Mouse (Mus musculus) activated CD4-positive, CD25-positive, alpha-beta regulatory T cell, adult 4 months (primary cell): Measurements from ENCODE around the gene Gm17657. TPM values are rescaled to one million over a fixed set of nuclear protein-coding genes. Genes with fewer than 3 reads are reported as not detected.
A peak's percentile ranks its signal among the peaks of the same experiment; 100 is the strongest.

Experiments used
- ATAC-seq: one replicate; pipeline ENCODE4 v1.8.0; 2017
- polyA plus RNA-seq, 2 experiments: library from polyadenylated mRNA; unstranded; fragments of 100-300 nt; shearing (Covaris generic); gene quantifications; one replicate each; pipeline ENCODE4 v1.2.1; 2017

The Gm17657 gene
- under 1 TPM in 1 of 2 experiments, not detected in 1; 0.29 TPM for polyA plus RNA-seq

DNA sequence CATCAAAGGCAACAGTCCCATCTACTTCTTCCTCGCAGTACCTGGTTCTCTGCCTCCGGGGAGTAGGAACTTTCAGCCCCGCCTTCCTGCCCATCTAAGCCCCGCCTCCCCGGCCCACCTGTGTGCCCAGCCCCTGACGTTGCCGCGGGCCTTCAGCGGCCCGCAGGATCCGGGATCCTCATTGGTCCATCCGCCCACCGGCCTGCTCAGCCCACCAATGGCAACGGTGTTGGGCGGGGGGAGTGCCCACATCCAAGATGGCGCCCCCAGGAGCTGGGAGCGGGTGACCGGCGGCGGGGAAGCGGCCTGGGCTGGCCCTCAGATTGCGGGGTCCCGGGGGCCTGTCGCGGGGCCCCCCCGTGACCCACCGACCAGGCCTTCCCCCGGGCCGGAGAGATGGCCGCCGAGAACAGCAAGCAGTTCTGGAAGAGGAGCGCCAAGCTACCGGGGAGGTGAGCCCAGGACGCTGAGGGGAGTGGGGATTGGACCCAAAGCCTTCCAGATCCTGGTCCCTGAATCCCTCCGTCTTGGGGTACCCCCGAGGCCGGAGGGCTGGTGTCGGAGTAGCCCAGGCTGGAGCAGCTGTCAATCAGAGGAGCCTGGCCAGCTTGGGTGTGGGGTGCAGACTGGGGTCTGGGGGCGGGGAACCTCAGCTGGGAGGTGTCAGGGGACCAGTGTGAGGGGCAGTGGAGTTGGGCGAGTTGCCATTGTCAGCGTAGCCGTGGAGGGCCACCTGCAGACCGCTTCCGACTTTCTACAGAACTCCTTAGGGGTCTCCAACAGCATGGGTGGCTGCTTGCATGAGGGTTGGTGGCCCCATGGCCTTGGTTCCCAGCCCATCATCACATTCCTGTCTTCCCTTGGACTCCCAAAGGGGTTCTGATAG lies at the start of gene Gm17657, which contains the start of gene Tbc1d22b:
Gene Gm17657, minus strand, starts transcription at position 96 of the 886 bp plus-strand sequence.
Gene Tbc1d22b, plus strand, starts transcription at position 243 of the 886 bp plus-strand sequence.
- peak; percentile 89 for ATAC-seq

GRCm38 (mm10) chr17:29599051-29599450 lies 49.6 kb upstream of the Gm17657 start:
- no peak for ATAC-seq

DNA sequence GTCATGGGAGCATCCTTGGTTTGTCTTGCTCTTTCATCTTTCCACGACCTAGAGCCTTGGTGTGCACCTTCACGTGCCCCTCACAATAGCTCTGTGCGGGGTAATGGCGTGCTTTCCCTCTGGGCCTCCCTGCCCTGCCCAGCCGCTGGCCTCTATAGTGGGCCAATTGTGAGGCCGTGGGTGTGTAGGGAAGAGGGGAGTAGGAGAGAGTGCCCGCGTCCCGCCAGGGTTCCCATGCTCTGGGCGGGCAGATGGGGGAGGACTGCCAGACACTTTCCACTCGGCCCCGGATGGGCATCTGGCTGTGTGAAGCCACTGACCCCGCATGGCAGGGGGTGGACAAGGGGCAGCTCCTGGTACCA lies 47.3 kb upstream of the Gm17657 start:
- ATAC-seq, result no peak

DNA sequence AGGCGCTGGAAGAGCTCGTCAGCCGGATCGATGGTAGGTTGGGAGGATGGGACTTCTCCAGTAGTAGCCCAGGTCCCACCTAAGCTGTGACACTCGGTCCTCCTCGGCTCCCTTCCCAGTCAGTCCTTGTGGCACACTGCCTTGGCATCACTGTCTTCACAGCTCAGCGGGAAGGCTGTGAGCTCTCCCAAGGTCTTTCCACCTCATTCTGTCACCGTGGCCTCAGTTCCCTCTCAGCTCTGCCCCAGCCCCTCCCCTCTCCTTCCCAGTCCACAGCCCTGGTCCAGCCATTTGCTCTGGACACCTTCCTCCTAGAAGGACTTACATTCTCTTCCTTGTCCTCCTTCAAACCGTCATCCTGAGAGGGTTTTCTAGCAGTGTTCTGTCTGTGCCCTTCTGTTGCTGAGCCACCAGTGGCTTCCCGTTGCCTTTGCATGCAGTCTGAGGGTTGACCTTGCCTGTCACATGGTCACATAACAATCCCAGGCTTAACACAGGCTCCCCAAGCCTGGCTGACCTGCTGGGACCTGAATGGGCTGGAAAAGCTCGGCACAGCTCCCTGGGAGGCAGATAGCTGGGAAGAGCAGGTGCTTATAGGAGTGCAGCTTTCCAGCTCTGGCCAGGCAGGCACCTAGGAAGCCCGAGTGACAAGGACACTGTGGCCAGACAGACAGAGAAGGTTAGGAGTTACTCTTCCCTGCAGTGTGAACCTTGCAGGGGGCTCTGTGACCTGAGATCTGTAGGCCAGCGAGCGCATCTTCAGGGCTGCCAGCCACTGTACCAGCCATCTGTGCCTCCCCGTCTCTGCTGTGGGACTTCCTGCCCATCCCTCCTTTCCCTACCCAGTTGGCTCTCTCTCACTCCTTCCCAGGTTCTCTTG lies 46.7 kb upstream of the Gm17657 start:
- ATAC-seq, result no peak

- no peak for ATAC-seq
Observed at GRCm38 (mm10) chr17:29589221-29589898, 39.9 kb upstream of the Gm17657 start.

DNA sequence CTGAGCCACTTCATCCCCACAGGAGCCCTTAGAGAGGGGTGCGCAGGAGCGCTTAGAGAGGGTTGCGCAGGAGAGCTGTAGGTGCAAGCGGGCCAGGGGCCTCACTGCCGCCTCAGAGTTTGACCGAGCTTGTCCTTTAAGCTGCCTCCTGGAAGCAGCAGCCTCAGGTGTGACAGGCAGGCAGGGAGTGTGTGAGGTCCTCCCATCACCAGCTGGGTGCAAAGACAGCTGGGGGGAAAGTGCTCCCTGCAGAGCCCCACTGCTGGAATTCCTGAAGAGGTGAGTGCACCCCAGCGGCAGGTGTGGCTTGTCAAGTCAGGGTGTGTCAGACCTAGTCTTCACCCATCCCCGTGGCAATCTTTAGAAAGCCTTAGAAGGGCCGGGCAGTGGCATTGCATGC lies 37.5 kb upstream of the Gm17657 start:
- no peak for ATAC-seq

DNA sequence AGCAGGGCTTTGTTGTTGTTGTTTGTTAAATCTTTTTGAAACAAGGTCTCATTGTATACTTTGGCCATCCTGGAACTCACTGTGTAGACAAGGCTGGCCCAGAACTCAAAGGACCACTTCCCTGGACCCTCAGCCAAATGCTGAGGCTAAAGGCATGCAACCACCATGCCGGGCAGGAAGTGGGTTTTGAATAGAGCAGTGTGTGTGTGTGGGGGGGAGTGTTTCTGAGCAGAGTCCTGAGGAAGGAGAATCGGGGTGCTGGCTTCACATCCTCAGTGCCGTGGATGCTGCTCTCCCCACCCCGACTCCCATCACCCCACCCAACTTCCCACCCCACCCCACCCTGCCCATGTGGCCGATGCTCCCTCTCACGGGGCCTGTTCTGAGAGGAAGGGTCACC lies 36.0 kb upstream of the Gm17657 start:
- peak; percentile 49 for ATAC-seq

DNA sequence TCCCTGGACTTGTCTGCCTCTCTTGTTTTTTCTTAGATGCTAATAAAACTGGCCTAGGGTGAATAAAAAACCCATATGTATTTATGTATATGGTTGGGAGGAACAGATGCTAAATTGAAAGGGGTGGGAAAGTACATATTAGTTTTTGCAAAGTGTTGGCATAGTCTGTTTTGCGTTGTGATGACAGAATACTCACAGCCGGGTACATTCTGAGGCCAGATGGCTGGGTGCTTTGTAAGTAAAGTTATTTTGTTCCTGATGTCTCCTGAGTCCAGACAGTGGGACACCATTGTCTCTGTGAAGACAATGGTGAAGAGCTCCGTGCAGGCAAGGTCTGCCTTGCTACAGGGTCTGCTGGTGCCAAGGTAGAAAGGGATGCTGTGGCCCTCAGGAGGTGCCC lies 35.3 kb upstream of the Gm17657 start:
- no peak for ATAC-seq

DNA sequence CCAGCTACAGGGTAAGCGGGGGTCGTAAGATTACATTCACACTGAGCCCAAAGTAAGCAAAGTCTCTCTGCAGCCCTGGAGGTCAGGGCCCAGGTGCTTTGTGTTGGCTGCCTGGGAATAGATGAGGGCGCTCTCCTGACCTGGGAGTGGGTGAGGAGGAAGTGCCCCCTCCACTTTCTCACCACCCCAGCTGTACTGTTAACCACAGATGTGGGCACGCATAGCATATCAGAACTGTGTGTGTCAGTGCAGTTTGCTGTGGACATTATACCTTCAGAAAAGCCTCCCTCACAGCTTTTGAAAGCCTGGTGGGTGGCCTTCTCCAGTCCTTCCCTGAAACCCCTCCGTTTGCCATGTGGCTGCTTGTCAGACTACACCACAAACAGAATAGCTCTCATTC lies 34.9 kb upstream of the Gm17657 start:
- ATAC-seq, result no peak

- no peak for ATAC-seq
Observed at GRCm38 (mm10) chr17:29583569-29583968, 34.1 kb upstream of the Gm17657 start.

- ATAC-seq, result no peak
Observed at GRCm38 (mm10) chr17:29579579-29580126, 30.2 kb upstream of the Gm17657 start.

DNA sequence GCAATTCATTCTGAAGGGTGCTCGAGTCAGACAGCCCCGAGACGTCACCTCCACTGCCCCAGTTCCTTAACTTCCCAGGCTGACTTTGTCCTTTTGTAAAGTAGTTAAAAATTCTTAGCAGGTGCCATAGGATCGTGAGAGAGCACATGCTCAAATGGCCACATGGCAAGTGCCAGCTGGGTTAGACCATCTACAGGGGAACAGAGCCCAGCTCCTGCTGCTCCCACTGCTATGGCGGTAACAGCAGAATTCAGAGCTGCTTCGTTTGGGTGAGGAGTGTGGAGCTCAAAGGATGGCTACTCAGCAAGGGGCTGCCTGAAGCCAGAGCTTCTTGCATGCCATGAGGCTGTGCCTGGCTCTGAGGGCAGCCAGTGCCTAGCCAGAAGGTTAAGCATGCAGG lies 20.4 kb upstream of the Gm17657 start:
- no peak for ATAC-seq

DNA sequence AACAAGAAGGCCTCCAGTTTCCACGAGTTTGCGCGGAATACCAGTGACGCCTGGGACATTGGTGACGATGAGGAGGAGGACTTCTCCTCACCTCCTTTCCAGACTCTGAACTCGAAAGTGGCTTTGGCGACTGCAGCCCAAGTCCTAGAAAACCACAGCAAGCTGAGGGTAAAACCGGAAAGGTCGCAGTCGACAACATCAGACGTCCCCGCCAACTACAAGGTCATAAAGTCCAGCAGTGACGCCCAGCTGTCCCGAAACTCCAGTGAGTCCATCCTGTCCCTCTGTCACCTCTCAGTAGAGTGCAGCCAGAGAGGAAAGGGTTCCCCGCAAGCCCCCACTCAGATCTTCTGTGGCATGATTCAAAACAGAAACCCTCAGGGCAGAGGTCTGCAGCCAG lies 19.0 kb upstream of the Gm17657 start:
- no peak for ATAC-seq

DNA sequence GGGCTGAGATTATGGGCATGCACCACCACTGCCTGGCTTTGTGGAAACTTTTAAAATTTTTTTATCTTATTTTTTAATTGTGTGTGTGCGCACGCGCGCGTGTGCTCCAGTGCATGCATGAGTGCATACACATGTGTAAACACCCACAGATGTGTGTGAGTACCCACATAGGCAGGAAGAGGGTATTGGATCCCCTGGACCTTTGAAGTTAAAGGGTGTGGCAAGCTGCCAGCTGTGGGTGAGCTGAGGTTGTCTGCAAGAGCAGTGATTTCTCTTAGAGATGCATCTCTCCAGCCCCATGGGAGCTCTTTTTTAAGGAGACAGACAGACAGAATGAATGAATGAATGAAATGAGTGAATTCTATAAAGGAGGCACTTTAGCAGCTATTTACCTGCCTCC lies 16.1 kb upstream of the Gm17657 start:
- no peak for ATAC-seq

GRCm38 (mm10) chr17:29558476-29558875 lies 9.0 kb upstream of the Gm17657 start:
- ATAC-seq, result no peak

- ATAC-seq, result peak; percentile 26
Observed at GRCm38 (mm10) chr17:29556893-29557292, 7.5 kb upstream of the Gm17657 start.

DNA sequence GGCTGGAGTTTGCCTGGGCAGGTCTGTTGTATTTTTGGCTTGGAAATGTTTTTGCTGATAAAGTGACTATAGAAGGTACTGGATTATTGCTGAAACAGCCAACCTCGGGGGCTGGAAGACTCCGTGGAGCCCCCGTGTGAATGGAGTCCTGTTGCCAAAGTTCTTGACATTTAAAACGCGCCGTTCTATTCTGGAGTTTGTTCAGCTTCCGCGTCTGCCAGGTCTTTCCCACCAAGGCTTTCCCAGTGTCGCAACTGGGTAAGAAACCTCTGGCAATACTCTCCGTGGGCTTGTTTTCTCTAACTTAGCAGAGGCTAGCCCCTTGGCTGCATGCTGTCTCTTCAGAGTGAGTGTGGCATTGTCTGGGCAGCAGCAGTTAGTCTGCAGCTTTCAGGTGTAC lies 7.0 kb upstream of the Gm17657 start:
- no peak for ATAC-seq

GRCm38 (mm10) chr17:29554176-29554575 lies 4.7 kb upstream of the Gm17657 start:
- no peak for ATAC-seq

- peak; percentile 32 for ATAC-seq
Observed at GRCm38 (mm10) chr17:29552162-29552732, 2.8 kb upstream of the Gm17657 start, which contains the start of gene Tmem217. Tmem217 (minus strand) TSS chr17:29552385.

DNA sequence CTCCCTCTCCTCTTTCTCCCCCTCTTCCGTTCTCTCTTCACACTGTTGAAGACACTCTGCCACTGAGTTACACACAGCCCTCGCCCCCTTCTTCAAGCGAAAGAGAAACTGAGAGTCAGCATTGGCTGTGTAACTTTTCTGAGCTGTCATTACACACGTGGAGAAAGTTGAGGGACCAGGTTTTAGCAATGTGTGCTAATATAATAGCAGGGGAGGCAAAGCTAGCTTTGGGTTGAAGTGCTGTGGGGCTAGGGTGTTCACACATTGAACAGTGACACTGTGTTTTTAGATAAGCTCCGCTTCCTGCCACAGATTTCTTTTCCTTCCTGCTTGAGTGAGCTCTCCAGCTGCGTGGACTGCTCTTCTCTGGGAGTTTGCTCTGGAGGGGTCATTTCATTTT lies 1.6 kb upstream of the Gm17657 start:
- ATAC-seq, result peak; percentile 65

- ATAC-seq, result no peak
Observed at GRCm38 (mm10) chr17:29548994-29549393, 444 bp downstream of the Gm17657 start.

GRCm38 (mm10) chr17:29548494-29548893 lies 944 bp downstream of the Gm17657 start:
- ATAC-seq, result no peak
